Mouse (Mus musculus) CH12F3 (cell line): Measurements from ENCODE around the gene Actb.

Experiments used
- in situ Hi-C: fragments of 300-500 bp; cut with MboI; formaldehyde crosslinking; loops from 2 replicates; pipeline ENCODE4 v1.14.3; 2020; ENCODE audit warnings: low sequenced_read_pairs

Gene Actb

GRCm38 (mm10) chr5:142903470-142904207 is 2.9 kb downstream of the Actb start:
- in situ Hi-C loops = no loop called here

GRCm38 (mm10) chr5:142902506-142903314 is 3.8 kb downstream of the Actb start:
- in situ Hi-C loops = no loop called here

GRCm38 (mm10) chr5:142901846-142902505 is 4.6 kb downstream of the Actb start:
- in situ Hi-C loops = no loop called here

- in situ Hi-C loops = no loop called here
Observed at GRCm38 (mm10) chr5:142901355-142901802, 5.2 kb downstream of the Actb start.

- in situ Hi-C loops = no loop called here
Observed at GRCm38 (mm10) chr5:142900651-142901050, 5.9 kb downstream of the Actb start.

- in situ Hi-C loops = no loop called here
Observed at GRCm38 (mm10) chr5:142899932-142900533, 6.5 kb downstream of the Actb start.

GRCm38 (mm10) chr5:142899057-142899601 is 7.4 kb downstream of the Actb start:
- in situ Hi-C loops = no loop called here

- in situ Hi-C loops = no loop called here
Observed at GRCm38 (mm10) chr5:142898316-142898715, 8.2 kb downstream of the Actb start.

- in situ Hi-C loops = no loop called here
Observed at GRCm38 (mm10) chr5:142897568-142898248, 8.8 kb downstream of the Actb start.

GRCm38 (mm10) chr5:142896713-142897112 is 9.8 kb downstream of the Actb start:
- in situ Hi-C loops = no loop called here

GRCm38 (mm10) chr5:142896192-142896591 is 10.4 kb downstream of the Actb start:
- in situ Hi-C loops = no loop called here

- in situ Hi-C loops = no loop called here
Observed at GRCm38 (mm10) chr5:142894918-142895613, 11.5 kb downstream of the Actb start, which contains the start of gene Fbxl18. Gene Fbxl18 (minus strand): TSS chr5:142895421.

GRCm38 (mm10) chr5:142891396-142891795 is 15.2 kb downstream of the Actb start:
- in situ Hi-C loops = no loop called here

- in situ Hi-C loops = loop anchor here (10.0 kb wide), 1 partner anchor 177 kb away; no protein-coding TSS in a partner anchor
Observed at GRCm38 (mm10) chr5:142887533-142887932, 19.0 kb downstream of the Actb start.

- in situ Hi-C loops = loop anchor here (10.0 kb wide), 1 partner anchor 178 kb away; no protein-coding TSS in a partner anchor
Observed at GRCm38 (mm10) chr5:142886761-142887160, 19.8 kb downstream of the Actb start.

- in situ Hi-C loops = loop anchor here (10.0 kb wide), 1 partner anchor 179 kb away; no protein-coding TSS in a partner anchor
Observed at GRCm38 (mm10) chr5:142886181-142886580, 20.4 kb downstream of the Actb start.

GRCm38 (mm10) chr5:142882471-142882870 is 24.1 kb downstream of the Actb start:
- in situ Hi-C loops = loop anchor here (10.0 kb wide), 1 partner anchor 182 kb away; no protein-coding TSS in a partner anchor

- in situ Hi-C loops = loop anchor here (10.0 kb wide), 1 partner anchor 183 kb away; no protein-coding TSS in a partner anchor
Observed at GRCm38 (mm10) chr5:142881936-142882335, 24.6 kb downstream of the Actb start.
